Mouse (Mus musculus) embryonic facial prominence, embryonic 15.5 days (tissue): ENCODE results near the gene Exoc3l. TPM values are rescaled to one million over a fixed set of nuclear protein-coding genes. Genes with fewer than 3 reads are reported as not detected.

ENCODE experiments used
- ATAC-seq: fragments of 200-750 bp; cut with Nextera tagmentation; 2 replicates; pipeline ENCODE4 v1.8.0; 2017; ENCODE audit warnings: low read depth, moderate TSS enrichment; ENCODE audit not compliant: insufficient number of reproducible peaks, low FRiP score, low TSS enrichment
- H3K27ac ChIP-seq: fragments of 300-500 bp; sonication (generic); replicated peaks from 2 replicates; pipeline ENCODE4 v1.5.1; 2015; ENCODE audit warnings: mild to moderate bottlenecking, inconsistent platforms
- H3K27me3 ChIP-seq: fragments of 300-500 bp; sonication (generic); 2 replicates; pipeline ENCODE4 v1.6.1; 2015; ENCODE audit warnings: inconsistent platforms
- H3K36me3 ChIP-seq: fragments of 300-500 bp; sonication (generic); 2 replicates; pipeline ENCODE4 v1.6.1; 2015; ENCODE audit warnings: mild to moderate bottlenecking, inconsistent platforms
- H3K4me1 ChIP-seq: fragments of 300-500 bp; sonication (generic); 2 replicates; pipeline ENCODE4 v1.6.1; 2015; ENCODE audit warnings: inconsistent platforms
- H3K4me2 ChIP-seq: fragments of 300-500 bp; sonication (generic); replicated peaks from 2 replicates; pipeline ENCODE4 v1.6.1; 2015; ENCODE audit warnings: mild to moderate bottlenecking, inconsistent platforms
- H3K4me3 ChIP-seq: fragments of 300-500 bp; sonication (generic); replicated peaks from 2 replicates; pipeline ENCODE4 v1.5.1; 2015; ENCODE audit warnings: mild to moderate bottlenecking, inconsistent platforms
- H3K9ac ChIP-seq: fragments of 300-500 bp; sonication (generic); 2 replicates; pipeline ENCODE4 v1.6.1; 2015; ENCODE audit warnings: inconsistent platforms
- H3K9me3 ChIP-seq: fragments of 300-500 bp; sonication (generic); replicated peaks from 2 replicates; pipeline ENCODE4 v1.6.1; 2016; ENCODE audit warnings: inconsistent platforms
- WGBS: fragments of 180-500 bp; shearing (Covaris S2); methylation state at CpG from one replicate; pipeline ENCODE4 v1.1.7; 2015; 5-methylcytosine and 5-hydroxymethylcytosine counted together
- polyA plus RNA-seq: library from polyadenylated mRNA; unstranded; fragments of >200 nt; fragmentation: Nextera tagmentation; extraction: Ambion mirVana; gene quantifications from 2 replicates; pipeline ENCODE4 v1.2.1, GENCODE M21; 2015

Exoc3l gene
- polyA plus RNA-seq, 1 experiment from 2014 or later, result 11.0 TPM

- H3K4me1 ChIP-seq, result peaks cover 8% of the 10 kb centered on the region
- no peak overlapping the region for H3K9ac ChIP-seq
- no peak overlapping the region for H3K4me3 ChIP-seq
- H3K4me2 ChIP-seq, result no peak overlapping the region
- ATAC-seq, result no peak
- WGBS, result 94% methylated on average over 22 of the region's 22 CpGs
- no peak overlapping the region for H3K27ac ChIP-seq
- H3K9me3 ChIP-seq, result no peaks in the 10 kb centered on the region
- H3K36me3 ChIP-seq, result peaks cover 80% of the 10 kb centered on the region
- H3K27me3 ChIP-seq, result no peaks in the 10 kb centered on the region
Observed at GRCm38 (mm10) chr8:105331469-105331868, 35.6 kb upstream of the Exoc3l start.

- 91% methylated on average over 12 of the region's 12 CpGs for WGBS
- no peak overlapping the region for H3K4me2 ChIP-seq
Observed at GRCm38 (mm10) chr8:105330325-105330724, 34.4 kb upstream of the Exoc3l start.

GRCm38 (mm10) chr8:105326968-105327367, 31.1 kb upstream of the Exoc3l start:
- Histone ChIP-seq H3K9me3 (no peaks in the 10 kb centered on the region), H3K9ac (peak overlapping the region; percentile 76), H3K27me3 (no peaks in the 10 kb centered on the region), H3K4me2 (peak overlapping the region; percentile 80), H3K27ac (peak overlapping the region; percentile 94), H3K36me3 (peaks cover 50% of the 10 kb centered on the region), H3K4me3 (peak overlapping the region; percentile 91), H3K4me1 (peaks cover 18% of the 10 kb centered on the region)
- no peak for ATAC-seq
- WGBS, result 29% methylated on average over 6 of the region's 6 CpGs

More at GRCm38 (mm10) chr8:105330325-105330724, 34.4 kb upstream of the Exoc3l start:
- Histone ChIP-seq H3K9me3 (no peaks in the 10 kb centered on the region), H3K27ac (no peak overlapping the region), H3K9ac (no peak overlapping the region), H3K36me3 (peaks cover 69% of the 10 kb centered on the region), H3K27me3 (no peaks in the 10 kb centered on the region), H3K4me1 (peaks cover 11% of the 10 kb centered on the region), H3K4me3 (no peak overlapping the region)
- no peak for ATAC-seq

- peak within 1 kb of the TSS; percentile 91 for H3K4me3 ChIP-seq
- H3K9me3 ChIP-seq, result no peaks in the 10 kb centered on the region
- peaks cover 18% of the 10 kb centered on the region for H3K4me1 ChIP-seq
- peak within 1 kb of the TSS; percentile 93 for H3K9ac ChIP-seq
- no peaks in the 10 kb centered on the region for H3K27me3 ChIP-seq
- WGBS, result under 1% methylated on average over 36 of the region's 36 CpGs
- H3K27ac ChIP-seq, result peak within 1 kb of the TSS; percentile 94
- H3K4me2 ChIP-seq, result peak within 1 kb of the TSS; percentile 80
- ATAC-seq, result peak; percentile 89
- H3K36me3 ChIP-seq, result peaks cover 43% of the 10 kb centered on the region
Observed at GRCm38 (mm10) chr8:105326141-105326672, 30.3 kb upstream of the Exoc3l start, which contains the start of the genes Lrrc29 and Tmem208. Gene Lrrc29 (minus strand): TSS chr8:105326278. Gene Tmem208 (plus strand): TSS chr8:105326354.

GRCm38 (mm10) chr8:105325641-105326093, 29.8 kb upstream of the Exoc3l start:
- H3K9ac ChIP-seq, result peak overlapping the region; percentile 93
- 1% methylated on average over 12 of the region's 12 CpGs for WGBS
- no peaks in the 10 kb centered on the region for H3K9me3 ChIP-seq
- peaks cover 37% of the 10 kb centered on the region for H3K36me3 ChIP-seq
- H3K27me3 ChIP-seq, result no peaks in the 10 kb centered on the region
- H3K4me3 ChIP-seq, result peak overlapping the region; percentile 91
- peak overlapping the region; percentile 94 for H3K27ac ChIP-seq
- peaks cover 18% of the 10 kb centered on the region for H3K4me1 ChIP-seq
- H3K4me2 ChIP-seq, result peak overlapping the region; percentile 80
- no peak; the same call in 1 of the 2 replicates for ATAC-seq

GRCm38 (mm10) chr8:105323183-105323582, 27.3 kb upstream of the Exoc3l start:
- 93% methylated on average over 4 of the region's 4 CpGs for WGBS
- Histone ChIP-seq H3K27ac (no peak overlapping the region), H3K4me3 (no peak overlapping the region), H3K4me1 (peaks cover 18% of the 10 kb centered on the region), H3K4me2 (no peak overlapping the region), H3K27me3 (no peaks in the 10 kb centered on the region), H3K9me3 (no peaks in the 10 kb centered on the region), H3K36me3 (peaks cover 29% of the 10 kb centered on the region), H3K9ac (no peak overlapping the region)
- ATAC-seq, result no peak

- H3K4me2 ChIP-seq, result no peak overlapping the region
- no peak overlapping the region for H3K27ac ChIP-seq
- H3K4me3 ChIP-seq, result no peak overlapping the region
- H3K9me3 ChIP-seq, result no peaks in the 10 kb centered on the region
- ATAC-seq, result no peak
- H3K4me1 ChIP-seq, result no peaks in the 10 kb centered on the region
- no peak overlapping the region for H3K9ac ChIP-seq
- H3K27me3 ChIP-seq, result no peaks in the 10 kb centered on the region
- H3K36me3 ChIP-seq, result peaks cover 50% of the 10 kb centered on the region
- WGBS, result 84% methylated on average over 11 of the region's 11 CpGs
Observed at GRCm38 (mm10) chr8:105318662-105319190, 22.8 kb upstream of the Exoc3l start.

- H3K4me2 ChIP-seq, result no peak overlapping the region
- H3K9ac ChIP-seq, result no peak overlapping the region
- no peak overlapping the region for H3K27ac ChIP-seq
- no peak for ATAC-seq
- H3K27me3 ChIP-seq, result no peaks in the 10 kb centered on the region
- 79% methylated on average over 4 of the region's 4 CpGs for WGBS
- H3K4me1 ChIP-seq, result no peaks in the 10 kb centered on the region
- no peak overlapping the region for H3K4me3 ChIP-seq
- H3K9me3 ChIP-seq, result no peaks in the 10 kb centered on the region
- H3K36me3 ChIP-seq, result peaks cover 54% of the 10 kb centered on the region
Observed at GRCm38 (mm10) chr8:105317941-105318340, 22.0 kb upstream of the Exoc3l start.

GRCm38 (mm10) chr8:105315073-105315769, 19.3 kb upstream of the Exoc3l start:
- 0 out of 2 replicates have a peak, but pooled peaks have one; percentile 17 for ATAC-seq
- H3K36me3 ChIP-seq, result peaks cover 74% of the 10 kb centered on the region
- 83% methylated on average over 18 of the region's 18 CpGs for WGBS

GRCm38 (mm10) chr8:105313622-105314402, 17.9 kb upstream of the Exoc3l start:
- 79% methylated on average over 9 of the region's 9 CpGs for WGBS
- no peak for ATAC-seq

More at GRCm38 (mm10) chr8:105315073-105315769, 19.3 kb upstream of the Exoc3l start:
- Histone ChIP-seq H3K4me3 (no peak overlapping the region), H3K4me2 (no peak overlapping the region), H3K27ac (no peak overlapping the region), H3K27me3 (no peaks in the 10 kb centered on the region), H3K4me1 (no peaks in the 10 kb centered on the region), H3K9me3 (no peaks in the 10 kb centered on the region), H3K9ac (no peak overlapping the region)

More at GRCm38 (mm10) chr8:105313622-105314402, 17.9 kb upstream of the Exoc3l start:
- Histone ChIP-seq H3K27me3 (no peaks in the 10 kb centered on the region), H3K4me1 (no peaks in the 10 kb centered on the region), H3K36me3 (peaks cover 78% of the 10 kb centered on the region), H3K9ac (no peak overlapping the region), H3K4me3 (no peak overlapping the region), H3K9me3 (no peaks in the 10 kb centered on the region), H3K4me2 (no peak overlapping the region), H3K27ac (no peak overlapping the region)
